Mouse (Mus musculus) small intestine, adult 2 months (tissue): ENCODE results near the gene Mark2.

ENCODE experiments used
- CTCF ChIP-seq: fragments of 200-500 bp; IDR thresholded peaks from 2 replicates; pipeline ENCODE4 v1.5.1; 2012; ENCODE audit warnings: low read depth, mild to moderate bottlenecking, control low read depth, inconsistent platforms, low read length, moderate library complexity, mixed read lengths; ENCODE audit not compliant: insufficient replicate concordance, insufficient read length; ENCODE audit errors: extremely low read depth
- POLR2A ChIP-seq: fragments of 200-500 bp; IDR thresholded peaks from 2 replicates; pipeline ENCODE4 v1.6.1; 2012; ENCODE audit warnings: low read depth, mild to moderate bottlenecking, control low read depth, inconsistent platforms, low read length, moderate library complexity

GRCm38 (mm10) chr19:7276796-7277195, 64.9 kb downstream of the Mark2 start:
- TF ChIP-seq CTCF (no peak), POLR2A (no peak)
